Mouse (Mus musculus) kidney, adult 2 months (tissue): ENCODE measurements at regions not wholly inside any gene's neighbourhood (a gene's known extent, or its start where the extent isn't known, plus 50 kb on each side); places are given as distances from the start of the nearest gene placed in this dataset.

Experiments used
- CTCF ChIP-seq: fragments of 200-500 bp; conservative IDR thresholded peaks from 2 replicates; pipeline ENCODE4 v1.5.1; 2011; ENCODE audit warnings: low read depth, mild to moderate bottlenecking, control low read depth, low read length, moderate library complexity, mixed read lengths; ENCODE audit not compliant: insufficient read depth, insufficient read length
- POLR2A ChIP-seq: fragments of 200-500 bp; IDR thresholded peaks from one replicate; pipeline ENCODE4 v1.6.1; 2011; ENCODE audit warnings: low read depth, low read length, control low read depth

GRCm38 (mm10) chr6:136276771-136277170 lies 50.6 kb upstream of the Gm8994 start:
- no peak for TF ChIP-seq POLR2A
- TF ChIP-seq CTCF, result no peak
